Mouse (Mus musculus) intestine, postnatal 0 days (tissue): ENCODE measurements around the gene Erich6b. TPM values are rescaled to one million over a fixed set of nuclear protein-coding genes. Genes with fewer than 3 reads are reported as not detected.

Experiments used
- ATAC-seq: fragments of 200-750 bp; cut with Nextera tagmentation; 2 replicates; pipeline ENCODE4 v1.8.0; 2017; ENCODE audit warnings: mild to moderate bottlenecking, moderate TSS enrichment, moderate library complexity
- H3K27ac ChIP-seq: fragments of 300-500 bp; sonication (generic); 2 replicates; pipeline ENCODE4 v1.5.1; 2014; ENCODE audit warnings: mild to moderate bottlenecking, low read depth, low read length, moderate library complexity
- H3K27me3 ChIP-seq: fragments of 300-500 bp; sonication (generic); replicated peaks from 2 replicates; pipeline ENCODE4 v1.6.1; 2014; ENCODE audit warnings: low read length, mixed read lengths; ENCODE audit not compliant: control insufficient read depth, insufficient read depth
- H3K36me3 ChIP-seq: fragments of 300-500 bp; sonication (generic); 2 replicates; pipeline ENCODE4 v1.6.1; 2014; ENCODE audit warnings: mild to moderate bottlenecking, moderate library complexity; ENCODE audit not compliant: control insufficient read depth, insufficient read depth
- H3K4me1 ChIP-seq: fragments of 300-500 bp; sonication (generic); replicated peaks from 2 replicates; pipeline ENCODE4 v1.6.1; 2014; ENCODE audit warnings: antibody characterized with exemption, low read length, mixed read lengths; ENCODE audit not compliant: control insufficient read depth, insufficient read depth
- H3K4me2 ChIP-seq: fragments of 300-500 bp; sonication (generic); replicated peaks from 2 replicates; pipeline ENCODE4 v1.6.1; 2014; ENCODE audit warnings: low read depth, mild to moderate bottlenecking, moderate library complexity
- H3K4me3 ChIP-seq: fragments of 300-500 bp; sonication (generic); 2 replicates; pipeline ENCODE4 v1.5.1; 2014; ENCODE audit warnings: low read depth, low read length
- H3K9ac ChIP-seq: fragments of 300-500 bp; sonication (generic); 2 replicates; pipeline ENCODE4 v1.6.1; 2014; ENCODE audit warnings: mild to moderate bottlenecking, low read depth, low read length
- H3K9me3 ChIP-seq: fragments of 300-500 bp; sonication (generic); 2 replicates; pipeline ENCODE4 v1.6.1; 2016; ENCODE audit warnings: mixed run types; ENCODE audit not compliant: control insufficient read depth
- CTCF ChIP-seq: sonication (generic); IDR thresholded peaks from 2 replicates; pipeline ENCODE4 v1.5.1; 2016; ENCODE audit warnings: low read depth, mild to moderate bottlenecking, control low read depth, antibody characterized with exemption, moderate library complexity
- WGBS: fragments of 180-500 bp; shearing (Covaris S2); extraction: QIAGEN DNeasy Blood & Tissue Kit; methylation state at CpG from one replicate; pipeline ENCODE4 v1.1.7; 2014; 5-methylcytosine and 5-hydroxymethylcytosine counted together
- polyA plus RNA-seq: library from polyadenylated mRNA; unstranded; fragments of >200 nt; fragmentation: Nextera tagmentation; extraction: Ambion mirVana; gene quantifications from 2 replicates; pipeline ENCODE4 v1.2.1, GENCODE M21; 2015

Erich6b gene
- polyA plus RNA-seq, 1 experiment from 2014 or later: not detected

DNA sequence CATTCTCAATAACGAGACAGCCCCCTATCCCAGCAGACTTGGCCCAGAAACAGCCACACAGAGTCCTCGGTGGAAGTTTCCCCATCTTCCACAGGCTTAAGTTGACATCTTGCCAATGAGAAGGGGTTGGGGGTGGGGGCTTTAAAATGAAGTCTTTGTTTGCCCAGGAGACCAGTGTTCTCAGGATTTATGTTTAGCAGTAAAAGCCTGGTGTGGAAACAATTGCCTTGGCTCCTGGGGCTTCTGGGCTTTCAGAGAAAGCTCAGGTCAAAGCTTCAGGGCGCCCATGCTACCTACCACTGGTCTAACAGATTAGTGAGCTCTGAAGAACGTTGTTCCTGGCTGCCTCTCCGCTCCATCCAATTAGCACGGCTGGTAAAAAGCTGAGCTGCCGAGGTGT is 6.0 kb upstream of the Erich6b start:
- H3K36me3 ChIP-seq: no peaks in the 10 kb centered on the region
- no peak for ATAC-seq

DNA sequence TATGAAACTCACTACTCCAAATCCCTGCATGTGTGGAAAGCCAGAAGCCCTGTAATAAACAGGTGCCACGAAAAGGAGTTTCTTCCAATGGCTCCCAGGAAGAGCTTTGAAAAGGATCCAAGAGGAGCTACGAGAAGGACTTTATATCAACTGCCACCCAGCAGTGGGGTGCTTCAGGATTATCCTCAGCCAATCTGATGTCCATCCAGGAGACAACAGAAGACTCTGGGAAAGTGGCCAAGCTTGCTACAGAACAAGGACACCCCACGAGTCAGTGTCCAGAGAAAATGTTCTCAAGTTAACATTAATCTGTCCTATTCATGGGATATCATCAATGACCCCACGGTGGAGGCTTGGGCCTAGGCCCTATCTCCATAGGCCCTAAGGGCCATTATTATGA is 4.4 kb upstream of the Erich6b start:
- no peak for TF ChIP-seq CTCF
- H3K27ac ChIP-seq: no peak overlapping the region
- H3K4me2 ChIP-seq: no peak overlapping the region
- no peak overlapping the region for H3K4me3 ChIP-seq
- no peaks in the 10 kb centered on the region for H3K36me3 ChIP-seq
- no peak overlapping the region for H3K9ac ChIP-seq
- H3K27me3 ChIP-seq: no peaks in the 10 kb centered on the region
- 76% methylated on average over 4 of the region's 4 CpGs for WGBS
- H3K9me3 ChIP-seq: no peaks in the 10 kb centered on the region
- no peaks in the 10 kb centered on the region for H3K4me1 ChIP-seq
- no peak for ATAC-seq

More for the DNA sequence above, 6.0 kb upstream of the Erich6b start:
- Histone ChIP-seq H3K4me1 (no peaks in the 10 kb centered on the region), H3K9ac (no peak overlapping the region), H3K4me2 (no peak overlapping the region), H3K27ac (no peak overlapping the region), H3K9me3 (no peaks in the 10 kb centered on the region), H3K27me3 (no peaks in the 10 kb centered on the region), H3K4me3 (no peak overlapping the region)
- TF ChIP-seq CTCF: no peak
- 54% methylated on average over 7 of the region's 7 CpGs for WGBS

GRCm38 (mm10) chr14:75640846-75641245 is 1.2 kb upstream of the Erich6b start:
- Histone ChIP-seq H3K27me3 (no peaks in the 10 kb centered on the region), H3K36me3 (no peaks in the 10 kb centered on the region), H3K9me3 (no peaks in the 10 kb centered on the region), H3K4me3 (no peak overlapping the region), H3K27ac (no peak overlapping the region), H3K4me2 (no peak overlapping the region), H3K9ac (no peak overlapping the region), H3K4me1 (no peaks in the 10 kb centered on the region)
- ATAC-seq: no peak
- TF ChIP-seq CTCF: peak; percentile 46
- WGBS: 89% methylated on average over 2 of the region's 2 CpGs

DNA sequence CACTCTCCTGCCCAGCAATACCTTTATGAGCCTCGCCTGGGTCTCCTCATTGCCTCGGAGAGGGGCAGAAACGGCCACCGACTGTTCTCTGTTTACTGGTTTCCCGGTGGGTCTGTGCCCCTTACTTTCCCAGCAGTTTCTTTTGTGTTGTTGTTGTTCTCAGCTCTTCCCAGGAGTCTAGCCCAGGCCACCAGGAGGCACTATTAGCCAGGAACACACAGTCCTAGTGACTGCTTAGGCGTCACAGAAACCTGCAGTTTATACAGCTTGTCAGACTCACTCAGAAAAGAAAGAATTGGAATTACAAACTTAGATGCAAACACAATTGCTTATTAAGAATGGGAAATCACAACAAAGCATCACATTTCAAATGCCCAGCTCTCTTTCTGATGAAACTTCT is 690 bp upstream of the Erich6b start:
- H3K9me3 ChIP-seq: no peaks in the 10 kb centered on the region
- H3K9ac ChIP-seq: no peak overlapping the region
- WGBS: 61% methylated on average over 6 of the region's 6 CpGs
- H3K4me3 ChIP-seq: no peak overlapping the region
- no peaks in the 10 kb centered on the region for H3K27me3 ChIP-seq
- H3K36me3 ChIP-seq: no peaks in the 10 kb centered on the region
- TF ChIP-seq CTCF: peak; percentile 49
- no peak overlapping the region for H3K4me2 ChIP-seq
- H3K27ac ChIP-seq: no peak overlapping the region
- ATAC-seq: no peak
- H3K4me1 ChIP-seq: no peaks in the 10 kb centered on the region

GRCm38 (mm10) chr14:75645461-75645860 is 3.4 kb downstream of the Erich6b start:
- no peak overlapping the region for H3K27ac ChIP-seq
- H3K36me3 ChIP-seq: no peaks in the 10 kb centered on the region
- no peak overlapping the region for H3K4me3 ChIP-seq
- H3K27me3 ChIP-seq: no peaks in the 10 kb centered on the region
- H3K4me2 ChIP-seq: no peak overlapping the region
- ATAC-seq: no peak
- 90% methylated on average over 7 of the region's 7 CpGs for WGBS
- no peaks in the 10 kb centered on the region for H3K4me1 ChIP-seq
- H3K9ac ChIP-seq: no peak overlapping the region
- no peak for TF ChIP-seq CTCF
- H3K9me3 ChIP-seq: no peaks in the 10 kb centered on the region

DNA sequence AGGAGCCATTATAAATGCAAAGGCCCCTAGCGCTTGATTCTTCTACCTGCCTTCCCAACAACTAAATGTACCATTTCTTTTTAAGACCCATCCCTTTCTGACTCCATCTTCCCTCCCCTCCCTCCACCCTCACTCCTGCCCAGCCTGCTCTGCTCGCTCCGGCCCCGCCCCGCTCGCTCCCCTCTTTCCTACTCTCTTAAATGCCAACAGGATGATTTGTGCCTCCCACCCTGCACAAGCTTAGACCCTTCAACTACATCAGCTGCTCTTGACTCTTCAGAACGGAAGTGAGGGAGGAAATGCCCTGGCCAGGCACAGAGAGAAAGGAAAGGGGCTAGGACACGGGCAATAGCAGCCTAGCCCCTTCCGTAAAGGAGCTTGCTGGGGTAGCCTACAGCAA is 4.0 kb downstream of the Erich6b start:
- no peak for TF ChIP-seq CTCF
- Histone ChIP-seq H3K36me3 (no peaks in the 10 kb centered on the region), H3K4me3 (no peak overlapping the region), H3K4me2 (no peak overlapping the region), H3K4me1 (no peaks in the 10 kb centered on the region), H3K27ac (no peak overlapping the region), H3K27me3 (no peaks in the 10 kb centered on the region), H3K9ac (no peak overlapping the region), H3K9me3 (no peaks in the 10 kb centered on the region)
- no peak for ATAC-seq
- WGBS: 69% methylated on average over 9 of the region's 9 CpGs
